Mouse (Mus musculus) adrenal gland, postnatal 25 days (tissue): ENCODE results near the gene Dnaja3. TPM values are rescaled to one million over a fixed set of nuclear protein-coding genes. Genes with fewer than 3 reads are reported as not detected.

ENCODE experiments used
- DNase-seq: peaks from one replicate; pipeline ENCODE4 v3.0.0; 2021; ENCODE audit warnings: mixed read lengths
- total RNA-seq: library from RNA; stranded (reverse); gene quantifications from 2 replicates; pipeline ENCODE4 v1.2.3, GENCODE M21; 2021

Dnaja3 gene
- total RNA-seq, 1 experiment from 2014 or later = 117 TPM

GRCm38 (mm10) chr16:4606431-4607084 is 33.2 kb upstream of the Dnaja3 start:
- DNase-seq = peak; percentile 30

- peak; percentile 83 for DNase-seq
Observed at GRCm38 (mm10) chr16:4607818-4608531, 31.8 kb upstream of the Dnaja3 start.

GRCm38 (mm10) chr16:4608532-4609059 is 31.2 kb upstream of the Dnaja3 start:
- DNase-seq = no peak

GRCm38 (mm10) chr16:4611193-4611592 is 28.6 kb upstream of the Dnaja3 start:
- no peak for DNase-seq

- no peak for DNase-seq
Observed at GRCm38 (mm10) chr16:4611676-4612075, 28.1 kb upstream of the Dnaja3 start.

DNA sequence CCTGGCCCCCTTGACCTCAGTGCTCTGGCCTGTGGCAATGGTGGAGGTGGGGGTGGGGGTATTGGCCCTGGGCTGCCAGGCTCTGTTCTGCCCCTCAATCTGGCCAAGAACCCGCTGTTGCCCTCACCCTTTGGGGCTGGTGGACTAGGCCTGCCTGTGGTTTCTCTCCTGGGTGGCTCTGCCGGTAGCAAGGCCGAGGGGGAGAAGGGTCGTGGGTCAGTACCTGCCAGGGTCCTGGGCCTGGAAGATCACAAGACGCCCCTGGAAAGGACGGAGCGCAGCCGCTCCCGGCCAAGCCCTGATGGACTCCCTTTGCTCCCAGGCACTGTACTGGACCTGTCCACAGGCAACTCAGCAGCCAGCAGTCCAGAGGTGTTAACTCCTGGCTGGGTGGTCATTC is 26.1 kb upstream of the Dnaja3 start:
- no peak for DNase-seq

DNA sequence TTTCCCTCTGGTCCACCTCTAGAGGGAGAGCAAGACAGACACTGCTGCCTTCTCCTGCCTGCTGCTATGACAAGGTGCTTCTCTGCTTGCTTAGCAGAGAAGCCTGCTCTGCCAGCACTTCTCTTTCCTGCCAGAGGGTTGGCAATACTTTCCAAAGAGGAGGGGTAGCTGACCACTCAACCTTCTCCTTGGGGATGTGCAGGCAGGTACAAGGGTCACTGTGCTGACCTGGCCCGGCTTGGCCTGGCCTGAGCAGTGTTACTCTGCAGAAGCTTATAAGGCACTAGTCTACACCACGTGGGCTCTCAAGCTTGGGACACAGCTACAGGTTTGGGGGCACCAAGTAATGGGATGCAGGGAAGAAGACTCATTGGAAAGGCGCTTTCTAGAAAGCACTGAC is 25.1 kb upstream of the Dnaja3 start:
- no peak for DNase-seq

DNA sequence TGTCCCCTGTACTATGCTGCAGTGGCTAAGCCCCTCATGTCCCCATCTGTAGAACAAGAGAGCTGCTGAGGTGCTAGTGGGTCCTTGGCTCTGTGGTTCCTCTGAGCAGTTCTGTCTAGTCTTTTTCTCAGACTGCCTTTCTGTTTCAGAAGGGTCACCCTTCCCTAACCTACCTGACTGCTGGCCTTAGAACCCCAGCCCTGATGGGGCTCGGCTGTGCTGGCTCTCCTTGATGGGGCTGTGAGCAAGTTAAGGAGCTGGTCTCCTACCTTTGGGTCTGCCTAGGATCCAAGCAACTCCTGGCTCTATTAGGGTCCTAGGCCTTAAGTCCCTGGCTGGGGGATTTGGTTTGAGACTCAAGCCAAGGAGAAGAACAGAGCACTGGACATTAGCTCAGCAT is 24.5 kb upstream of the Dnaja3 start:
- no peak for DNase-seq

GRCm38 (mm10) chr16:4616829-4617228 is 23.0 kb upstream of the Dnaja3 start:
- no peak for DNase-seq

- no peak for DNase-seq
Observed at GRCm38 (mm10) chr16:4624074-4624473, 15.7 kb upstream of the Dnaja3 start.

DNA sequence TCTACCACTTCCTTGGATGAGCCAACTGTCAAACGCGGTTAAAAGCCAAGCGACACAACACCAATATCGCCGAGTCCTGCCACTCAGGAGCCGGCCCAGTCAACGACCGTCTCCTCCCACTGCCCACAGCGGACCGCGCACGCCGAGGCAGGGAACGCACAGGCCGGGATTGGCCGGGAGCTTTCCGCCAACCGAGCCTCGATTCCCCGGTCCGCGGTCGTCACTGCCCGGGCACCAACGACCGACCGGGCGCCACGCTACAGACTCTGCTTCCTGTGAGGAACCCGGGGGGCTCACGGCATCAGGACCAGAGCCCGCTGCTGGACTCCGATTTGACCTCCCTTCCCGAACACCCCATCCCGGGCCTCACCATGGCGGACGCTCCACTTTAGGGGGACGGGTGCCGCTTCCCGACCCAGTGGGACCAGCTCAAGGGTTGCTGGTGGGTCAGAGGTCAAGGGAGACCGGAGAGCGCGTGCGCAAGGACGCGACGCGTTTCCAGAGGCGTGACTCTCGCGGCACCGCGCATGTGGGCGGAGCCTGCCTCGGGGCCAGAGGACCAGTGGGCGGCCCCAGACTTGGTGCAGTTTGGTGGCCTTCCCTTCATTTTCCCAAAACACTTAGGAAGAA is 15.2 kb upstream of the Dnaja3 start, which contains the start of gene Pam16:
Pam16 (minus strand) TSS at position 508 of the 630 bp plus-strand sequence.
- DNase-seq = peak; percentile 93

- DNase-seq = no peak
Observed at GRCm38 (mm10) chr16:4627105-4627504, 12.7 kb upstream of the Dnaja3 start.

DNA sequence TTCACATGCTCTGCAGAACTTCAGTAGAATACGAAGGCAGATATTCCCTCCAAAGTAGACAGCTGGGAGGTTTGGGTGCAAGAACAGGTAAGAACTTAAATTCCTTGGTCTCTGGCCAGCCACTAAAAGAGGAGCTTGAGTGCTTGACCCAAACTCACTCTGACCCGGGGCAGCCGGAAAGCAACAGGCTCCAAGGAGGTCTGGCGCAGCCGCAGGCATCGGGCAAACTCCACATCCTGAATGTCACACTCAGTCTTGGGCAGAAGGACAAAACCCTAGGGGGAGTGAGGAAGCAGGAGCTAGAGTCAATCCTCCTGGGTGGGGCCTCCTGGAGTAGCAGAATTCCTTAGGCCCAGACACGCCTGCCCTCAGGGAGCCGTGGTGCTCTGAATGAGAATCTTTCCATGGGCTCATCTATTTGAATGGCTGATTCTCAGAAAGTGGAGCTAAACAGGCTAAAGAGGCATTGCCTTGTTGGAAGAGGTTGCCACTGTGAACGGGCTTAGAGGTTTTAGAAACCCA is 10.8 kb upstream of the Dnaja3 start:
- no peak for DNase-seq

DNA sequence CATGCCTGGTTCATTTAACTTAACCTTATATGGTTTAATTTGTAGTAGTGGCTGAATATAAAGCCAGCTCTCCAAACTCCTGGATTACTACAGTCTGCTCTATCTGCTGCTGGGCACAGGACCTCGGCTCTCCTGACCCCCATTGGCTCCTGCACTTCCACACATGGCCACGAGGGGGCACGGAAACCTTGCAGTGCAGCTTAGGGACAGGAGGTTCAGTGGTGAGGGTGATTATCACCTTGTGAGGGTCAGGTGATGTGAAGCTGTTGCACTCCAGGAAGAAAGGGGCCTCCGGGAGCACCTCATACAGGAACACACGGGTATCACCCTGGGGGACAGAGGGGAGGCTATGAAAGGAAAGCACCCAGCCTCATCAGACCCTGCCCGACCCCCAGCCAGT is 9.8 kb upstream of the Dnaja3 start:
- DNase-seq = peak; percentile 89

GRCm38 (mm10) chr16:4632050-4632449 is 7.7 kb upstream of the Dnaja3 start:
- no peak for DNase-seq

- no peak for DNase-seq
Observed at GRCm38 (mm10) chr16:4633661-4634060, 6.1 kb upstream of the Dnaja3 start.

DNA sequence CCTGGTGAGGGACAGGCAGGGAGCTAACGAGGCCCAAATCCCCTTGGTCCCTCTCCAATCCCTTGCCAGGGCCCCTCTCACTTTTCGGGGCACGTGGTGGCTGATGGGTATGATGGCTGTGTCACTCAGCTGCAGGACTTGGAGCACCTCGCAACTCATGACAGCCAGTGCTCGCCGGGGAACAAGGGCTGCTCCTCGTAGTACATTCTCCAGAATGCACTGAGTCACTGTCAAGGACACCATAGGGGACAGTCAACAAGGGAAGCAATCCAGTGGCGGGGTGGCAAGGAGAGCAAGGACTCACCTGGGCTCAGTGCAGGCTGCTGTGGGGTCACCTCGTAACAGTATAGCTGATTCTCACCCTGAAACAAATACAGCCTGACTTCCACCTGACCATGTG is 5.1 kb upstream of the Dnaja3 start:
- DNase-seq = no peak

GRCm38 (mm10) chr16:4635760-4636159 is 4.0 kb upstream of the Dnaja3 start:
- DNase-seq = no peak

DNA sequence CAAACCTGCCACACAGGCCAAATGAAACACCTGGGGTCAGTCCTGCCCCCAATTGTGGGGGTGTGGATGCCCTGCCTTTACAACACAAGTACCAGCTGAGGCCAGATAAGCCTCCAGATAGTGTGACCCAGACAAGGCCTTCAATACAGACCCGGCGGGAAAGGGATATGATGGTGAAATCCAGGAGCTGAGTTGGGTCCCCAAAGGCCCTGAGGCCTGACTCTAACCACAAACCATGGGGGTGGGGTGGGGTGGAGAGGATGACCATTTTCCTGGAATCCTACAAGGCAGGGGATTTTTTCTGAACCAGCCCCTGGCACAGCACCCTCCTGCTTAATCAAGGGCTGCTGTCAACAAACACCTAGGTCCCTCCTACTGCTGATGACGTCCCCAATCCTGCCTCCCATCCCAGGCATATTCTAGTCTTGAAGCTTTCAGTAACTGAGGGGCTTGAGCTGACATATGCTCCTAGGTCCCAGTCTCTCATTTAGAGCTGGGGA is 848 bp upstream of the Dnaja3 start:
- DNase-seq = no peak

DNA sequence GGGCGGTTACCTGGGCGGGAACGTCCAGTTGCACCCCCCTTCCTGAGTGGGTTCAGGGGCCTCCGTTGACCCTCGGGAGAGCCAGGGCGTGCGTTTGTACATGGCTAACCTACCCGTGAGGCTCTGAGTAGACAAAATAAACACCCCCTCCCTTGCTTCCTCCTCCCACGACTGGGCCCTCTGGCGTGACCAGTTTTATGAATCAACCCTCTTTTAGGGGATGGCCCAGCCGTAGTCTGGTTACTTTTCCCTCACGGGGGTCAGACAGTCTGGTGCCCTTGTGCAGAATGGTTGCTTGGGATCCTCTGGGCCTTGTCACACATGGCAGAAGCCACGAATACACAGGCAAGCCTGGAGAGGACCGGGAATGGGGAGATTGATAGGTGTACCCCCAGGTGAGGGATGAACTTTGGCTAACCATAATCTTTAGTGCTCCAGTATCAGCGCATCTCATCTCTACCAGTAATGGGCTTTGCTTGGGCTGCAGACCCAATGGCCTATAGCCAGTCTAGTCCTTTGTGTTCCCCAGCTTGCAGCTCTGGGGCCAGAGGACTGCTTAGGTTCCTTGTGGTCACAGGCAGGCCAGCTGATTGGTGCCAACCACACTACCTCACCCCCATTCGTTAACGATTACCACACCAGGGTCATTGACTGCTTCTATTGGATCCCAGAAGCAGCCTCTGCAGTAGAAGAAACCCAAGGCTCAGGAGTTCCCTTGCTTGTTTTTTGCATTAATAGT is 647 bp downstream of the Dnaja3 start:
- no peak for DNase-seq

DNA sequence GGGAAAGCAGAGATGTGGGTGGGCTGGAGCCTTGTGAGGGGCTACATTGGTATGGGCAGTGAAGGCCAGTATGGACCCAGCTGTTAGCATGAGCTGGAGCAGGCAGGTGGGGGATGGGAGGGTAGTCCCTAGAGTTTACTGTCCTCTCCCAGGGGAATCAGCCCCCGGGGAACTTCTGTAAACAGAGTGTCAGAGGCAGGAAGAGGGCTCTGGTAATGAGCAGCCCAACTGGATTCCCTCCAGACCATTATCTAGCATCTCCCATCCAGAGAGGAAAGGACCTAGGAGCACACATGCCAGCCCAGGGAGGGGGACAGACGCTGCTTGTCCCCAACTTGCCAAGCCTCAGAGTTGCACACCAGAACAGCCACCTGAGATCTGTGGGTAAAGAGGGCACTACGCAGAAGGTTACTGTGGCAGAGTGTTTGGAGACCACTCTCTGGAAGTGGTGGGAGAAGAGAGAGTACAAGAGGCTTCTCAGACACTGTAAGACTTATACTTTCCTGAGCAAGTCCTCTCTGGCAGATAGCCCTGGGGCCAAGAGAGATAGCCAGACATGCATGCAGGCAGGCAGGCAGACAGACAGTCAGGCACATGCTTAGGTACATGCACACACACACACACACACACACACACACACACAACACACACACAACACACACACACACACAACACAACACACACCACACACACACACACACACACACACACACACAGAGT is 1.5 kb downstream of the Dnaja3 start:
- no peak for DNase-seq
